8 mouse cellular contexts compared by ENCODE assay signal in genomic region chr17:53568118-53568517, GRCm38 (mm10). TPM values are rescaled to one million over a fixed set of nuclear protein-coding genes. Genes with fewer than 3 reads are reported as not detected.
DNase-seq lines count a peak whose midpoint lies in the region; ATAC-seq and TF ChIP-seq lines count a peak whose summit lies in the region.

No protein-coding gene starts in this region.

- ATAC-seq in embryonic facial prominence, embryonic 15.5 days (ENCODE audit: insufficient number of reproducible peaks, low FRiP score, low TSS enrichment, low read depth), result peak; percentile 79
- ATAC-seq in heart, embryonic 11.5 days (replicated peaks; ENCODE audit: insufficient number of reproducible peaks, low FRiP score, low TSS enrichment), result peak; percentile 82
- peak; percentile 86 for ATAC-seq in kidney, embryonic 14.5 days (ENCODE audit: low FRiP score, low TSS enrichment)
- ATAC-seq in liver, embryonic 16.5 days (ENCODE audit: low read depth), result peak; percentile 84
- ATAC-seq in neural tube, embryonic 11.5 days (ENCODE audit: insufficient read depth, low FRiP score, low TSS enrichment), result peak; percentile 84
- peak; percentile 79 for ATAC-seq in stomach, postnatal 0 days (ENCODE audit: low FRiP score, low TSS enrichment)

- peak; percentile 88 for DNase-seq in CD4-positive helper T cell, adult 2 months (ENCODE audit: low read depth, low spot score)
- peak; percentile 75 for DNase-seq in neural tube, embryonic 11.5 days (ENCODE audit: low spot score)
- DNase-seq in stomach, postnatal 0 days (ENCODE audit: low spot score), result peak; percentile 83

- no peaks in the 10 kb centered on the region for H3K36me3 ChIP-seq in embryonic facial prominence, embryonic 15.5 days
- no peaks in the 10 kb centered on the region for H3K36me3 ChIP-seq in heart, embryonic 11.5 days (ENCODE audit: control insufficient read depth, insufficient read depth, low read length)
- no peaks in the 10 kb centered on the region for H3K36me3 ChIP-seq in kidney, embryonic 14.5 days (ENCODE audit: control insufficient read depth, insufficient read depth, low read length)
- no peaks in the 10 kb centered on the region for H3K36me3 ChIP-seq in liver, embryonic 16.5 days (ENCODE audit: control insufficient read depth, insufficient read depth)
- no peaks in the 10 kb centered on the region for H3K36me3 ChIP-seq in neural tube, embryonic 11.5 days (ENCODE audit: control insufficient read depth, insufficient read depth, low read length)
- H3K36me3 ChIP-seq in stomach, postnatal 0 days (ENCODE audit: control insufficient read depth, insufficient read depth, low read length), result no peaks in the 10 kb centered on the region

- no peak for TF ChIP-seq EP300 in stomach, postnatal 0 days (optimal IDR thresholded peaks at IDR 0.05)

- peak overlapping the region; percentile 92 for H3K4me2 ChIP-seq in embryonic facial prominence, embryonic 15.5 days (replicated peaks)
- H3K4me2 ChIP-seq in heart, embryonic 11.5 days, result peak overlapping the region; percentile 96
- H3K4me2 ChIP-seq in kidney, embryonic 14.5 days (replicated peaks; ENCODE audit: low read depth, low read length), result peak overlapping the region; percentile 98
- peak overlapping the region; percentile 85 for H3K4me2 ChIP-seq in liver, embryonic 16.5 days (ENCODE audit: low read depth, low read length)
- H3K4me2 ChIP-seq in neural tube, embryonic 11.5 days (ENCODE audit: low read depth), result peak overlapping the region; percentile 90
- H3K4me2 ChIP-seq in stomach, postnatal 0 days (replicated peaks; ENCODE audit: low read depth), result peak overlapping the region; percentile 96

- peak overlapping the region; percentile 90 for H3K9ac ChIP-seq in embryonic facial prominence, embryonic 15.5 days
- H3K9ac ChIP-seq in heart, embryonic 11.5 days (ENCODE audit: low read depth, low read length), result peak overlapping the region; percentile 95
- peak overlapping the region; percentile 93 for H3K9ac ChIP-seq in kidney, embryonic 14.5 days (ENCODE audit: low read depth, low read length)
- H3K9ac ChIP-seq in liver, embryonic 16.5 days (ENCODE audit: low read depth, low read length), result peak overlapping the region; percentile 93
- H3K9ac ChIP-seq in neural tube, embryonic 11.5 days (ENCODE audit: low read length), result peak overlapping the region; percentile 91
- peak overlapping the region; percentile 92 for H3K9ac ChIP-seq in stomach, postnatal 0 days (ENCODE audit: low read length)

- H3K27ac ChIP-seq in bone marrow macrophage, adult 2 months (ENCODE audit: insufficient read depth, low read depth, low read length), result no peak overlapping the region
- peak overlapping the region; percentile 94 for H3K27ac ChIP-seq in embryonic facial prominence, embryonic 15.5 days (replicated peaks)
- peak overlapping the region; percentile 98 for H3K27ac ChIP-seq in heart, embryonic 11.5 days (ENCODE audit: low read depth, low read length)
- peak overlapping the region; percentile 88 for H3K27ac ChIP-seq in kidney, embryonic 14.5 days (ENCODE audit: low read depth, low read length)
- peak overlapping the region; percentile 95 for H3K27ac ChIP-seq in liver, embryonic 16.5 days (ENCODE audit: low read length)
- peak overlapping the region; percentile 92 for H3K27ac ChIP-seq in neural tube, embryonic 11.5 days (ENCODE audit: low read depth, low read length)
- H3K27ac ChIP-seq in stomach, postnatal 0 days (replicated peaks), result peak overlapping the region; percentile 98

- H3K9me3 ChIP-seq in embryonic facial prominence, embryonic 15.5 days (replicated peaks), result no peaks in the 10 kb centered on the region
- no peaks in the 10 kb centered on the region for H3K9me3 ChIP-seq in heart, embryonic 11.5 days (replicated peaks; ENCODE audit: control insufficient read depth, low read length)
- H3K9me3 ChIP-seq in kidney, embryonic 14.5 days (ENCODE audit: control insufficient read depth, low read length), result no peaks in the 10 kb centered on the region
- no peaks in the 10 kb centered on the region for H3K9me3 ChIP-seq in liver, embryonic 16.5 days (replicated peaks; ENCODE audit: control insufficient read depth, low read length)
- H3K9me3 ChIP-seq in neural tube, embryonic 11.5 days (ENCODE audit: control insufficient read depth, low read length), result no peaks in the 10 kb centered on the region
- H3K9me3 ChIP-seq in stomach, postnatal 0 days (ENCODE audit: control insufficient read depth, low read length), result no peaks in the 10 kb centered on the region

- WGBS in embryonic facial prominence, embryonic 15.5 days, result under 1% methylated on average over 15 of the region's 15 CpGs
- under 1% methylated on average over 15 of the region's 15 CpGs for WGBS in heart, embryonic 11.5 days (ENCODE audit: insufficient replicate concordance)
- under 1% methylated on average over 15 of the region's 15 CpGs for WGBS in kidney, embryonic 14.5 days
- 0% methylated on average over 15 of the region's 15 CpGs for WGBS in liver, embryonic 16.5 days (ENCODE audit: insufficient replicate concordance)
- WGBS in neural tube, embryonic 11.5 days, result 0% methylated on average over 15 of the region's 15 CpGs
- under 1% methylated on average over 15 of the region's 15 CpGs for WGBS in stomach, postnatal 0 days

- TF ChIP-seq POLR2A in bone marrow macrophage, adult 2 months (IDR thresholded peaks at IDR 0.05; ENCODE audit: borderline replicate concordance, low read depth, low read length), result no peak

- TF ChIP-seq CTCF in bone marrow macrophage, adult 2 months (IDR thresholded peaks at IDR 0.05; ENCODE audit: low read depth, low read length), result no peak
- no peak for TF ChIP-seq CTCF in stomach, postnatal 0 days (IDR thresholded peaks at IDR 0.05; ENCODE audit: low read depth)

- peak overlapping the region; percentile 93 for H3K4me3 ChIP-seq in bone marrow macrophage, adult 2 months (ENCODE audit: insufficient read depth, low read length)
- H3K4me3 ChIP-seq in embryonic facial prominence, embryonic 15.5 days (replicated peaks), result peak overlapping the region; percentile 81
- peak overlapping the region; percentile 79 for H3K4me3 ChIP-seq in heart, embryonic 11.5 days (ENCODE audit: low read depth, low read length)
- H3K4me3 ChIP-seq in kidney, embryonic 14.5 days (ENCODE audit: low read length), result peak overlapping the region; percentile 86
- peak overlapping the region; percentile 81 for H3K4me3 ChIP-seq in liver, embryonic 16.5 days (ENCODE audit: low read depth, low read length)
- H3K4me3 ChIP-seq in neural tube, embryonic 11.5 days (ENCODE audit: low read depth, low read length), result peak overlapping the region; percentile 89
- H3K4me3 ChIP-seq in stomach, postnatal 0 days (ENCODE audit: low read depth, low read length), result peak overlapping the region; percentile 87

- H3K4me1 ChIP-seq in bone marrow macrophage, adult 2 months (ENCODE audit: control insufficient read depth, insufficient read depth, low read length), result peaks cover 24% of the 10 kb centered on the region
- H3K4me1 ChIP-seq in embryonic facial prominence, embryonic 15.5 days, result peaks cover 21% of the 10 kb centered on the region
- peaks cover 26% of the 10 kb centered on the region for H3K4me1 ChIP-seq in heart, embryonic 11.5 days (ENCODE audit: control insufficient read depth, insufficient read depth, low read length)
- peaks cover 28% of the 10 kb centered on the region for H3K4me1 ChIP-seq in kidney, embryonic 14.5 days (ENCODE audit: control insufficient read depth, insufficient read depth, low read length)
- H3K4me1 ChIP-seq in liver, embryonic 16.5 days (ENCODE audit: control insufficient read depth, low read depth, low read length), result peaks cover 34% of the 10 kb centered on the region
- peaks cover 5% of the 10 kb centered on the region; the same call in 1 of the 2 replicates for H3K4me1 ChIP-seq in neural tube, embryonic 11.5 days (ENCODE audit: control insufficient read depth, insufficient read depth, low read length)
- no peaks in the 10 kb centered on the region for H3K4me1 ChIP-seq in stomach, postnatal 0 days (replicated peaks; ENCODE audit: control insufficient read depth, insufficient read depth)

- H3K27me3 ChIP-seq in embryonic facial prominence, embryonic 15.5 days, result no peaks in the 10 kb centered on the region
- H3K27me3 ChIP-seq in heart, embryonic 11.5 days (ENCODE audit: control insufficient read depth, insufficient read depth, low read length), result no peaks in the 10 kb centered on the region
- no peaks in the 10 kb centered on the region for H3K27me3 ChIP-seq in kidney, embryonic 14.5 days (ENCODE audit: control insufficient read depth, insufficient read depth, low read length)
- no peaks in the 10 kb centered on the region for H3K27me3 ChIP-seq in liver, embryonic 16.5 days (ENCODE audit: control insufficient read depth, insufficient read depth, low read depth, low read length)
- H3K27me3 ChIP-seq in neural tube, embryonic 11.5 days (ENCODE audit: control insufficient read depth, insufficient read depth, low read length), result no peaks in the 10 kb centered on the region
- no peaks in the 10 kb centered on the region for H3K27me3 ChIP-seq in stomach, postnatal 0 days (ENCODE audit: control insufficient read depth, insufficient read depth, low read length)

RNA-seq across cellular contexts. Expression of gene Kat2b, which starts 1.5 kb away (rescaled TPM):
- 34.4 and 48.5 TPM in 2 replicates for polyA plus RNA-seq in bone marrow macrophage, adult 2 months (2012; ENCODE audit: insufficient read depth, insufficient read length, missing spikeins)
- 6.9 and 7.0 TPM in 2 replicates for polyA plus RNA-seq in embryonic facial prominence, embryonic 15.5 days (2015; fragmentation: Nextera tagmentation; extraction: Ambion mirVana)
- 11.0 and 14.0 TPM in 2 replicates for polyA plus RNA-seq in heart, embryonic 11.5 days (2014; fragmentation: Nextera tagmentation; extraction: Ambion mirVana)
- polyA plus RNA-seq in kidney, embryonic 14.5 days (2014; fragmentation: Nextera tagmentation; extraction: Ambion mirVana), result 4.4 and 5.8 TPM in 2 replicates
- polyA plus RNA-seq in liver, embryonic 16.5 days (2015; fragmentation: Nextera tagmentation; extraction: Ambion mirVana), result 5.2 and 5.3 TPM in 2 replicates
- polyA plus RNA-seq in neural tube, embryonic 11.5 days (2014; fragmentation: Nextera tagmentation; extraction: Ambion mirVana), result 4.4 and 5.2 TPM in 2 replicates
- 3.8 and 4.9 TPM in 2 replicates for polyA plus RNA-seq in stomach, postnatal 0 days (2015; fragmentation: Nextera tagmentation; extraction: Ambion mirVana)

RNA-seq across cellular contexts. Expression of gene Pp2d1, which starts 28.9 kb away (rescaled TPM):
- polyA plus RNA-seq in bone marrow macrophage, adult 2 months (2012; ENCODE audit: insufficient read depth, insufficient read length, missing spikeins), result not detected in 2 replicates
- 0.18 and 0.43 TPM in 2 replicates for polyA plus RNA-seq in embryonic facial prominence, embryonic 15.5 days (2015; fragmentation: Nextera tagmentation; extraction: Ambion mirVana)
- polyA plus RNA-seq in heart, embryonic 11.5 days (2014; fragmentation: Nextera tagmentation; extraction: Ambion mirVana), result 0.32 and 0.33 TPM in 2 replicates
- 0.35 and 0.50 TPM in 2 replicates for polyA plus RNA-seq in kidney, embryonic 14.5 days (2014; fragmentation: Nextera tagmentation; extraction: Ambion mirVana)
- 0.06 and 0.08 TPM in 2 replicates for polyA plus RNA-seq in liver, embryonic 16.5 days (2015; fragmentation: Nextera tagmentation; extraction: Ambion mirVana)
- 0.39 and 0.69 TPM in 2 replicates for polyA plus RNA-seq in neural tube, embryonic 11.5 days (2014; fragmentation: Nextera tagmentation; extraction: Ambion mirVana)
- 0.12 and 0.22 TPM in 2 replicates for polyA plus RNA-seq in stomach, postnatal 0 days (2015; fragmentation: Nextera tagmentation; extraction: Ambion mirVana)
